Mouse (Mus musculus): Measurements from ENCODE around the gene Elmo1. TPM values are rescaled to one million over a fixed set of nuclear protein-coding genes. Genes with fewer than 3 reads are reported as not detected.

Gene Elmo1
- polyA plus RNA-seq, 1 experiment from 2014 or later = 23.5 TPM

GRCm38 (mm10) chr13:20335889-20336497 is 245.6 kb downstream of the Elmo1 start:
- Histone ChIP-seq H3K4me2 (replicated peaks) (no peak overlapping the region), H3K9ac (no peak overlapping the region), H3K9me3 (replicated peaks) (no peaks in the 10 kb centered on the region), H3K27ac (replicated peaks) (no peak overlapping the region), H3K4me3 (replicated peaks) (no peak overlapping the region), H3K27me3 (no peaks in the 10 kb centered on the region), H3K36me3 (no peaks in the 10 kb centered on the region), H3K4me1 (no peaks in the 10 kb centered on the region)
- no peak for ATAC-seq (ENCODE audit: insufficient number of reproducible peaks, low FRiP score, low TSS enrichment, low read depth)
- 83% methylated on average over 7 of the region's 7 CpGs for WGBS

GRCm38 (mm10) chr13:20342881-20343280 is 252.5 kb downstream of the Elmo1 start:
- no peaks in the 10 kb centered on the region for H3K36me3 ChIP-seq
- 87% methylated on average over 3 of the region's 3 CpGs for WGBS
- ATAC-seq (ENCODE audit: insufficient number of reproducible peaks, low FRiP score, low TSS enrichment, low read depth) = no peak

GRCm38 (mm10) chr13:20349754-20350153 is 259.4 kb downstream of the Elmo1 start:
- no peaks in the 10 kb centered on the region for H3K27me3 ChIP-seq
- no peak overlapping the region for H3K4me2 ChIP-seq (replicated peaks)
- no peaks in the 10 kb centered on the region for H3K4me1 ChIP-seq
- ATAC-seq (ENCODE audit: insufficient number of reproducible peaks, low FRiP score, low TSS enrichment, low read depth) = no peak
- H3K9ac ChIP-seq = no peak overlapping the region
- no peaks in the 10 kb centered on the region for H3K9me3 ChIP-seq (replicated peaks)
- 72% methylated on average over 1 of the region's 1 CpGs for WGBS
- no peaks in the 10 kb centered on the region for H3K36me3 ChIP-seq
- no peak overlapping the region for H3K27ac ChIP-seq (replicated peaks)
- no peak overlapping the region for H3K4me3 ChIP-seq (replicated peaks)

More at GRCm38 (mm10) chr13:20342881-20343280, 252.5 kb downstream of the Elmo1 start:
- Histone ChIP-seq H3K4me2 (replicated peaks) (no peak overlapping the region), H3K27me3 (no peaks in the 10 kb centered on the region), H3K4me3 (replicated peaks) (no peak overlapping the region), H3K9ac (no peak overlapping the region), H3K4me1 (no peaks in the 10 kb centered on the region), H3K9me3 (replicated peaks) (no peaks in the 10 kb centered on the region), H3K27ac (replicated peaks) (no peak overlapping the region)

- H3K4me1 ChIP-seq = no peaks in the 10 kb centered on the region
- H3K4me3 ChIP-seq (replicated peaks) = no peak overlapping the region
- no peak for ATAC-seq (ENCODE audit: insufficient number of reproducible peaks, low FRiP score, low TSS enrichment, low read depth)
- WGBS = 85% methylated on average over 2 of the region's 2 CpGs
- no peaks in the 10 kb centered on the region for H3K9me3 ChIP-seq (replicated peaks)
- H3K9ac ChIP-seq = no peak overlapping the region
- H3K27me3 ChIP-seq = no peaks in the 10 kb centered on the region
- no peak overlapping the region for H3K4me2 ChIP-seq (replicated peaks)
- no peak overlapping the region for H3K27ac ChIP-seq (replicated peaks)
- H3K36me3 ChIP-seq = no peaks in the 10 kb centered on the region
These were observed 262.2 kb downstream of the Elmo1 start for GRCm38 (mm10) chr13:20352631-20353030.

- 30% methylated on average over 10 of the region's 10 CpGs for WGBS
- ATAC-seq (ENCODE audit: insufficient number of reproducible peaks, low FRiP score, low TSS enrichment, low read depth) = no peak
- Histone ChIP-seq H3K4me2 (replicated peaks) (no peak overlapping the region), H3K9ac (no peak overlapping the region), H3K4me1 (no peaks in the 10 kb centered on the region), H3K4me3 (replicated peaks) (no peak overlapping the region), H3K27ac (replicated peaks) (no peak overlapping the region), H3K9me3 (replicated peaks) (no peaks in the 10 kb centered on the region), H3K36me3 (no peaks in the 10 kb centered on the region), H3K27me3 (no peaks in the 10 kb centered on the region)
These were observed 263.6 kb downstream of the Elmo1 start for GRCm38 (mm10) chr13:20353862-20354603.

- H3K4me2 ChIP-seq (replicated peaks) = no peak overlapping the region
These were observed 264.2 kb downstream of the Elmo1 start for GRCm38 (mm10) chr13:20354604-20354999.

GRCm38 (mm10) chr13:20362541-20362940 is 272.1 kb downstream of the Elmo1 start:
- no peaks in the 10 kb centered on the region for H3K27me3 ChIP-seq
- no peaks in the 10 kb centered on the region for H3K4me1 ChIP-seq
- ATAC-seq (ENCODE audit: insufficient number of reproducible peaks, low FRiP score, low TSS enrichment, low read depth) = no peak
- no peak overlapping the region for H3K9ac ChIP-seq
- H3K36me3 ChIP-seq = no peaks in the 10 kb centered on the region
- H3K4me3 ChIP-seq (replicated peaks) = no peak overlapping the region
- no peak overlapping the region for H3K27ac ChIP-seq (replicated peaks)
- H3K9me3 ChIP-seq (replicated peaks) = no peaks in the 10 kb centered on the region
- WGBS = 68% methylated on average over 2 of the region's 2 CpGs
- H3K4me2 ChIP-seq (replicated peaks) = no peak overlapping the region

More at GRCm38 (mm10) chr13:20354604-20354999, 264.2 kb downstream of the Elmo1 start:
- H3K27me3 ChIP-seq = no peaks in the 10 kb centered on the region
- no peak overlapping the region for H3K9ac ChIP-seq
- no peak overlapping the region for H3K27ac ChIP-seq (replicated peaks)
- H3K4me1 ChIP-seq = no peaks in the 10 kb centered on the region
- ATAC-seq (ENCODE audit: insufficient number of reproducible peaks, low FRiP score, low TSS enrichment, low read depth) = peak; percentile 77
- H3K9me3 ChIP-seq (replicated peaks) = no peaks in the 10 kb centered on the region
- WGBS = 60% methylated on average over 5 of the region's 5 CpGs
- H3K4me3 ChIP-seq (replicated peaks) = no peak overlapping the region
- no peaks in the 10 kb centered on the region for H3K36me3 ChIP-seq

GRCm38 (mm10) chr13:20365828-20366593 is 275.6 kb downstream of the Elmo1 start:
- no peak overlapping the region for H3K9ac ChIP-seq
- H3K27me3 ChIP-seq = no peaks in the 10 kb centered on the region
- H3K36me3 ChIP-seq = no peaks in the 10 kb centered on the region
- no peak overlapping the region for H3K4me3 ChIP-seq (replicated peaks)
- H3K27ac ChIP-seq (replicated peaks) = no peak overlapping the region
- H3K4me2 ChIP-seq (replicated peaks) = no peak overlapping the region
- WGBS = 51% methylated on average over 7 of the region's 7 CpGs
- no peaks in the 10 kb centered on the region for H3K9me3 ChIP-seq (replicated peaks)
- H3K4me1 ChIP-seq = no peaks in the 10 kb centered on the region
- ATAC-seq (ENCODE audit: insufficient number of reproducible peaks, low FRiP score, low TSS enrichment, low read depth) = no peak

GRCm38 (mm10) chr13:20370036-20370802 is 279.8 kb downstream of the Elmo1 start:
- Histone ChIP-seq H3K4me3 (replicated peaks) (no peak overlapping the region), H3K4me2 (replicated peaks) (no peak overlapping the region), H3K27ac (replicated peaks) (no peak overlapping the region), H3K9me3 (replicated peaks) (no peaks in the 10 kb centered on the region), H3K9ac (no peak overlapping the region), H3K36me3 (no peaks in the 10 kb centered on the region), H3K4me1 (no peaks in the 10 kb centered on the region), H3K27me3 (no peaks in the 10 kb centered on the region)
- 82% methylated on average over 5 of the region's 5 CpGs for WGBS
- no peak for ATAC-seq (ENCODE audit: insufficient number of reproducible peaks, low FRiP score, low TSS enrichment, low read depth)

- H3K27ac ChIP-seq (replicated peaks) = no peak overlapping the region
- no peak overlapping the region for H3K4me2 ChIP-seq (replicated peaks)
- H3K4me3 ChIP-seq (replicated peaks) = no peak overlapping the region
- no peaks in the 10 kb centered on the region for H3K36me3 ChIP-seq
- H3K4me1 ChIP-seq = no peaks in the 10 kb centered on the region
- H3K9me3 ChIP-seq (replicated peaks) = no peaks in the 10 kb centered on the region
- H3K27me3 ChIP-seq = no peaks in the 10 kb centered on the region
- no peak overlapping the region for H3K9ac ChIP-seq
- 70% methylated on average over 6 of the region's 6 CpGs for WGBS
- ATAC-seq (ENCODE audit: insufficient number of reproducible peaks, low FRiP score, low TSS enrichment, low read depth) = no peak
These were observed 281.1 kb downstream of the Elmo1 start for GRCm38 (mm10) chr13:20371501-20371900.

- ATAC-seq (ENCODE audit: insufficient number of reproducible peaks, low FRiP score, low TSS enrichment, low read depth) = no peak
These were observed 281.9 kb downstream of the Elmo1 start for GRCm38 (mm10) chr13:20372335-20372734.

More at GRCm38 (mm10) chr13:20372335-20372734, 281.9 kb downstream of the Elmo1 start:
- H3K36me3 ChIP-seq = no peaks in the 10 kb centered on the region
- 70% methylated on average over 4 of the region's 4 CpGs for WGBS
- no peak overlapping the region for H3K9ac ChIP-seq
- H3K4me3 ChIP-seq (replicated peaks) = no peak overlapping the region
- H3K27me3 ChIP-seq = no peaks in the 10 kb centered on the region
- no peak overlapping the region for H3K4me2 ChIP-seq (replicated peaks)
- H3K9me3 ChIP-seq (replicated peaks) = no peaks in the 10 kb centered on the region
- no peak overlapping the region for H3K27ac ChIP-seq (replicated peaks)
- H3K4me1 ChIP-seq = no peaks in the 10 kb centered on the region
